In the genomic region with DNA sequence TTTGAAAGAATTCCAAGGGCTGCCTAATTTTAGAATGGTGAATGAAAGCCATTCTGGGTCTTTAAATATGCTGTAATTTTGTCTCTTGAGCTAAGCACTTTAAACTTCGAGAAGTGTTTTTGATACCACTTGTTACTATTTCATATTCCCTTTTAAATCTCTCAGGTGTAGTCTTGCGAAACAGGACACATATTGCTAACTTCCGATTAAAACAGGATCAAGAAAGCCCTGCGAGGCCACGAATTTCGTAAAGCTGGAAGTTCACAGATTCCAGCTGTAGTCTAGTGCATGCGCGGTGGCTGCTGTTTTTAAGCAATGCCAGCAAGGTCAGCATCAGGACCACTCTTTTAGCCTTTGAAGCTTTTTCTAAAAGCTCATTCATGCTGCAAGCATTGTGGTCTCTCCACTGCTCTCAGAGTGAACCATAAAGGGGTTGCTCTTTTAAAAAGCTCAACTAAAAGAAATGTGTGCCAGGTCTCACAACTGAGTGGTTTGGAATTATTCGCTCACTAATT, we compare ENCODE assay signal across 8 mouse cellular contexts. TPM values are rescaled to one million over a fixed set of nuclear protein-coding genes. Genes with fewer than 3 reads are reported as not detected.
DNase-seq lines count a peak whose midpoint lies in the region; ATAC-seq and TF ChIP-seq lines count a peak whose summit lies in the region.

No protein-coding gene starts in this region.

- no peak for TF ChIP-seq CTCF in heart, adult 2 months (IDR thresholded peaks at IDR 0.05)

- intact Hi-C loops in heart, adult 2 months (cut with DNase I) = no loop called here

- DNase-seq in heart, adult 2 months = no peak
- DNase-seq in heart, adult 8-10 months (ENCODE audit: low spot score) = no peak
- DNase-seq in intestine, embryonic 14.5 days (ENCODE audit: low spot score) = no peak
- DNase-seq in retina, postnatal 1 day = no peak
- no peak for DNase-seq in layer of hippocampus, postnatal 25 days (ENCODE audit: extremely low spot score in 1 of 2, low spot score in 1 of 2)
- DNase-seq in cerebellum, adult 9-10 months = no peak

- ATAC-seq in embryonic facial prominence, embryonic 12.5 days (ENCODE audit: insufficient number of reproducible peaks, insufficient read depth, low FRiP score, low TSS enrichment) = no peak
- ATAC-seq in intestine, embryonic 14.5 days (replicated peaks; ENCODE audit: low FRiP score, low TSS enrichment, low read depth) = no peak
- ATAC-seq in lung, embryonic 15.5 days (ENCODE audit: borderline replicate concordance, extremely low read depth, low FRiP score, low TSS enrichment) = no peak

- no peak overlapping the region for H3K9ac ChIP-seq in heart, adult 2 months (ENCODE audit: low read depth, low read length)
- no peak overlapping the region for H3K9ac ChIP-seq in embryonic facial prominence, embryonic 12.5 days
- no peak overlapping the region for H3K9ac ChIP-seq in intestine, embryonic 14.5 days (ENCODE audit: low read length)
- H3K9ac ChIP-seq in lung, embryonic 15.5 days = 0 out of 2 replicates have a peak overlapping the region, but pooled peaks have one; percentile 33

- no peaks in the 10 kb centered on the region; the same call in 1 of the 2 replicates for H3K4me1 ChIP-seq in heart, adult 2 months (ENCODE audit: control insufficient read depth, insufficient read depth, low read length)
- H3K4me1 ChIP-seq in embryonic facial prominence, embryonic 12.5 days = no peaks in the 10 kb centered on the region; the same call in 1 of the 2 replicates
- H3K4me1 ChIP-seq in intestine, embryonic 14.5 days (replicated peaks; ENCODE audit: control insufficient read depth, insufficient read depth, low read length) = peaks cover 7% of the 10 kb centered on the region; the same call in 1 of the 2 replicates
- H3K4me1 ChIP-seq in lung, embryonic 15.5 days = peaks cover 7% of the 10 kb centered on the region; the same call in 1 of the 2 replicates

- peak overlapping the region; percentile 52 for H3K4me3 ChIP-seq in heart, adult 2 months
- peak overlapping the region; percentile 49 for H3K4me3 ChIP-seq in embryonic facial prominence, embryonic 12.5 days
- peak overlapping the region; percentile 56 for H3K4me3 ChIP-seq in intestine, embryonic 14.5 days (ENCODE audit: low read depth, low read length)
- peak overlapping the region; percentile 75 for H3K4me3 ChIP-seq in lung, embryonic 15.5 days

- no peak for TF ChIP-seq EP300 in heart, adult 2 months (IDR thresholded peaks at IDR 0.05; ENCODE audit: insufficient read depth, low read depth, low read length)

- WGBS in heart, adult 2 months = 71% methylated on average over 9 of the region's 9 CpGs
- WGBS in embryonic facial prominence, embryonic 12.5 days = 82% methylated on average over 9 of the region's 9 CpGs
- WGBS in intestine, embryonic 14.5 days = 77% methylated on average over 9 of the region's 9 CpGs
- WGBS in lung, embryonic 15.5 days = 72% methylated on average over 9 of the region's 9 CpGs

- no peaks in the 10 kb centered on the region for H3K79me2 ChIP-seq in heart, adult 2 months (replicated peaks; ENCODE audit: control insufficient read depth, insufficient read depth, low read length)

- H3K9me3 ChIP-seq in embryonic facial prominence, embryonic 12.5 days = no peaks in the 10 kb centered on the region
- H3K9me3 ChIP-seq in intestine, embryonic 14.5 days (ENCODE audit: control insufficient read depth, low read length) = no peaks in the 10 kb centered on the region
- no peaks in the 10 kb centered on the region for H3K9me3 ChIP-seq in lung, embryonic 15.5 days

- peak overlapping the region; percentile 86 for H3K27ac ChIP-seq in heart, adult 2 months
- H3K27ac ChIP-seq in embryonic facial prominence, embryonic 12.5 days = peak overlapping the region; percentile 79
- peak overlapping the region; percentile 48; the same call in 1 of the 2 replicates for H3K27ac ChIP-seq in intestine, embryonic 14.5 days (ENCODE audit: low read depth)
- H3K27ac ChIP-seq in lung, embryonic 15.5 days = peak overlapping the region; percentile 90

- peaks cover 3% of the 10 kb centered on the region; the same call in 1 of the 2 replicates for H3K36me3 ChIP-seq in heart, adult 2 months (ENCODE audit: control insufficient read depth, insufficient read depth, low read length)
- H3K36me3 ChIP-seq in embryonic facial prominence, embryonic 12.5 days = no peaks in the 10 kb centered on the region
- 0 out of 2 replicates have a peak, but pooled peaks cover 5% of the 10 kb centered on the region for H3K36me3 ChIP-seq in intestine, embryonic 14.5 days (ENCODE audit: control insufficient read depth, insufficient read depth, low read length)
- H3K36me3 ChIP-seq in lung, embryonic 15.5 days = no peaks in the 10 kb centered on the region

- no peaks in the 10 kb centered on the region for H3K27me3 ChIP-seq in heart, adult 2 months (ENCODE audit: control insufficient read depth, insufficient read depth, low read length)
- H3K27me3 ChIP-seq in embryonic facial prominence, embryonic 12.5 days = no peaks in the 10 kb centered on the region
- no peaks in the 10 kb centered on the region for H3K27me3 ChIP-seq in intestine, embryonic 14.5 days (replicated peaks; ENCODE audit: control insufficient read depth, insufficient read depth, low read length)
- H3K27me3 ChIP-seq in lung, embryonic 15.5 days = no peaks in the 10 kb centered on the region

- TF ChIP-seq POLR2A in heart, adult 2 months (IDR thresholded peaks at IDR 0.05; ENCODE audit: insufficient read depth, low read depth, low read length) = no peak

- H3K4me2 ChIP-seq in embryonic facial prominence, embryonic 12.5 days (replicated peaks) = peak overlapping the region; percentile 42
- peak overlapping the region; percentile 56 for H3K4me2 ChIP-seq in intestine, embryonic 14.5 days (ENCODE audit: low read length)
- peak overlapping the region; percentile 66 for H3K4me2 ChIP-seq in lung, embryonic 15.5 days

RNA-seq across cellular contexts. Expression of a gene that starts 0.8 kb away (rescaled TPM):
- total RNA-seq in heart, adult 2 months (2021) = 10 to 100 TPM in 1 of 2 experiments, 1 to 10 TPM in 1; 9.7 to 11.0 TPM
- polyA plus RNA-seq in heart, adult 2 months (2012; rRNA removed) = 4.8 and 8.2 TPM in 2 replicates
- total RNA-seq in heart, adult 8-10 months (2022) = 10 to 100 TPM; 10.4 to 12.6 (median 11.9) TPM
- 17.3 and 17.6 TPM in 2 replicates for polyA plus RNA-seq in embryonic facial prominence, embryonic 12.5 days (2016; fragmentation: Nextera tagmentation; extraction: Ambion mirVana)
- 18.2 and 18.6 TPM in 2 replicates for polyA plus RNA-seq in intestine, embryonic 14.5 days (2014; fragmentation: Nextera tagmentation; extraction: Ambion mirVana)
- polyA plus RNA-seq in lung, embryonic 15.5 days (2015; fragmentation: Nextera tagmentation; extraction: Ambion mirVana) = 13.6 and 13.7 TPM in 2 replicates
- 1 to 10 TPM; 4.6 to 5.5 TPM for total RNA-seq in layer of hippocampus, postnatal 25 days (2021)

RNA-seq across cellular contexts. Expression of a gene that starts 26.1 kb away (rescaled TPM):
- not detected for total RNA-seq in heart, adult 2 months (2021)
- polyA plus RNA-seq in heart, adult 2 months (2012; rRNA removed) = 0.37 TPM in 1 of 2 replicates, not detected in the other
- total RNA-seq in heart, adult 8-10 months (2022) = not detected
- 0.35 and 0.37 TPM in 2 replicates for polyA plus RNA-seq in embryonic facial prominence, embryonic 12.5 days (2016; fragmentation: Nextera tagmentation; extraction: Ambion mirVana)
- polyA plus RNA-seq in intestine, embryonic 14.5 days (2014; fragmentation: Nextera tagmentation; extraction: Ambion mirVana) = 0.30 TPM in 1 of 2 replicates, not detected in the other
- 0.32 TPM in 1 of 2 replicates, not detected in the other for polyA plus RNA-seq in lung, embryonic 15.5 days (2015; fragmentation: Nextera tagmentation; extraction: Ambion mirVana)
- total RNA-seq in layer of hippocampus, postnatal 25 days (2021) = not detected
